Mouse (Mus musculus) MEL (cell line): ENCODE results near the gene Tcte2. TPM values are rescaled to one million over a fixed set of nuclear protein-coding genes. Genes with fewer than 3 reads are reported as not detected.
"Not testable (repeated sequence)": the region's sequence is repeated elsewhere in the genome, so short reads cannot be mapped to it uniquely, and the experiment has no call there.

Experiments used
- DNase-seq: peaks from one replicate; pipeline ENCODE4 v3.0.0; 2011; ENCODE audit warnings: low read depth, low spot score
- H3K27ac ChIP-seq: 2 replicates; pipeline ENCODE4 v1.5.1; 2012; ENCODE audit warnings: low read depth, mild to moderate bottlenecking, control low read depth, low read length, moderate library complexity; ENCODE audit not compliant: control insufficient read depth
- H3K27me3 ChIP-seq, 2 experiments: fragments of 150-350 bp in 1 of 2; sonication (generic) in 1 of 2; 2 replicates each; pipeline ENCODE4 v1.6.1; 2012; ENCODE audit warnings: low read length in 2 of 2, mild to moderate bottlenecking in 2 of 2, improper control_type of control experiment in 1 of 2, moderate library complexity in 1 of 2; ENCODE audit not compliant: insufficient read depth in 2 of 2, control insufficient read depth in 1 of 2
- H3K36me3 ChIP-seq, 2 experiments: 2 replicates each; pipeline ENCODE4 v1.6.1; 2012 to 2014; ENCODE audit warnings: low read length in 2 of 2, improper control_type of control experiment in 1 of 2, inconsistent platforms in 1 of 2, mild to moderate bottlenecking in 1 of 2; ENCODE audit not compliant: insufficient read depth in 2 of 2, control insufficient read depth in 1 of 2
- H3K4me1 ChIP-seq, 2 experiments: fragments of 150-350 bp in 1 of 2; sonication (generic) in 1 of 2; 2 replicates each; pipeline ENCODE4 v1.6.1; 2012; ENCODE audit warnings: low read length in 2 of 2, improper control_type of control experiment in 1 of 2, mild to moderate bottlenecking in 1 of 2; ENCODE audit not compliant: insufficient read depth in 2 of 2, control insufficient read depth in 1 of 2
- H3K4me3 ChIP-seq, 2 experiments: fragments of 150-350 bp in 1 of 2; sonication (generic) in 1 of 2; 2 replicates each; pipeline ENCODE4 v1.5.1; 2012; ENCODE audit warnings: low read depth in 2 of 2, low read length in 2 of 2, mild to moderate bottlenecking in 2 of 2, moderate library complexity in 2 of 2, control low read depth in 1 of 2, improper control_type of control experiment in 1 of 2; ENCODE audit not compliant: control insufficient read depth in 1 of 2, insufficient read depth in 1 of 2
- H3K79me2 ChIP-seq: 2 replicates; pipeline ENCODE4 v1.6.1; 2012; ENCODE audit warnings: mild to moderate bottlenecking, low read length, moderate library complexity; ENCODE audit not compliant: control insufficient read depth, poor library complexity, insufficient read depth
- H3K9ac ChIP-seq: 2 replicates; pipeline ENCODE4 v1.6.1; 2012; ENCODE audit warnings: low read depth, mild to moderate bottlenecking, control low read depth, low read length, moderate library complexity; ENCODE audit not compliant: control insufficient read depth, poor library complexity, severe bottlenecking
- H3K9me3 ChIP-seq: fragments of 150-350 bp; sonication (generic); replicated peaks from 2 replicates; pipeline ENCODE4 v1.6.1; 2012; ENCODE audit warnings: mild to moderate bottlenecking, low read length, improper control_type of control experiment, moderate library complexity; ENCODE audit not compliant: insufficient read depth
- CHD1 ChIP-seq: IDR thresholded peaks from 2 replicates; pipeline ENCODE4 v1.6.1; 2012; ENCODE audit warnings: low read depth, mild to moderate bottlenecking, inconsistent platforms, low read length, improper control_type of control experiment
- HCFC1 ChIP-seq: IDR thresholded peaks from 2 replicates; pipeline ENCODE4 v1.6.1; 2012; ENCODE audit warnings: low read depth, mild to moderate bottlenecking, inconsistent platforms, low read length, improper control_type of control experiment, moderate library complexity
- JUND ChIP-seq: IDR thresholded peaks from 2 replicates; pipeline ENCODE4 v1.6.1; 2011; ENCODE audit warnings: low read depth, mild to moderate bottlenecking, improper control_type of control experiment, low read length
- MAZ ChIP-seq: IDR thresholded peaks from 2 replicates; pipeline ENCODE4 v1.6.1; 2012; ENCODE audit warnings: low read depth, mild to moderate bottlenecking, inconsistent platforms, low read length, improper control_type of control experiment
- MEF2A ChIP-seq: IDR thresholded peaks from 2 replicates; pipeline ENCODE4 v1.6.1; 2014; ENCODE audit warnings: low read depth, mild to moderate bottlenecking, inconsistent platforms, low read length, improper control_type of control experiment; ENCODE audit not compliant: poor library complexity, insufficient replicate concordance, severe bottlenecking; ENCODE audit errors: extremely low read depth
- NELFE ChIP-seq: IDR thresholded peaks from 2 replicates; pipeline ENCODE4 v1.6.1; 2011; ENCODE audit warnings: low read depth, low read length, improper control_type of control experiment
- NRF1 ChIP-seq: IDR thresholded peaks from 2 replicates; pipeline ENCODE4 v1.6.1; 2014; ENCODE audit warnings: low read depth, mild to moderate bottlenecking, inconsistent platforms, low read length, improper control_type of control experiment, moderate library complexity; ENCODE audit not compliant: poor library complexity, insufficient read depth, severe bottlenecking
- POLR2A ChIP-seq, 2 experiments: IDR thresholded peaks; 2 replicates each; pipeline ENCODE4 v1.6.1; 2011 to 2012; ENCODE audit warnings: low read length in 2 of 2, mild to moderate bottlenecking in 2 of 2, control low read depth in 1 of 2, improper control_type of control experiment in 1 of 2, low read depth in 1 of 2, moderate library complexity in 1 of 2; ENCODE audit not compliant: control insufficient read depth in 1 of 2, insufficient read depth in 1 of 2, poor library complexity in 1 of 2
- POLR2AphosphoS5 ChIP-seq: IDR thresholded peaks from 2 replicates; pipeline ENCODE4 v1.6.1; 2012; ENCODE audit warnings: low read depth, borderline replicate concordance, mild to moderate bottlenecking, inconsistent platforms, low read length, moderate library complexity, mixed read lengths
- RAD21 ChIP-seq: IDR thresholded peaks from 2 replicates; pipeline ENCODE4 v1.6.1; 2011; ENCODE audit warnings: mild to moderate bottlenecking, low read depth, low read length, improper control_type of control experiment
- SIN3A ChIP-seq: IDR thresholded peaks from 2 replicates; pipeline ENCODE4 v1.6.1; 2012; ENCODE audit warnings: low read length, improper control_type of control experiment, inconsistent platforms
- TAL1 ChIP-seq: IDR thresholded peaks from 2 replicates; pipeline ENCODE4 v1.6.1; 2012; ENCODE audit warnings: mild to moderate bottlenecking, inconsistent platforms, low read length, moderate library complexity, mixed read lengths
- TCF12 ChIP-seq: IDR thresholded peaks from 2 replicates; pipeline ENCODE4 v1.6.1; 2014; ENCODE audit warnings: low read depth, mild to moderate bottlenecking, inconsistent platforms, low read length, improper control_type of control experiment, moderate library complexity
- USF1 ChIP-seq: IDR thresholded peaks from 2 replicates; pipeline ENCODE4 v1.6.1; 2014; ENCODE audit warnings: low read depth, mild to moderate bottlenecking, inconsistent platforms, low read length, improper control_type of control experiment, moderate library complexity
- ZKSCAN1 ChIP-seq: IDR thresholded peaks from 2 replicates; pipeline ENCODE4 v1.6.1; 2012; ENCODE audit warnings: low read depth, mild to moderate bottlenecking, inconsistent platforms, low read length, improper control_type of control experiment, moderate library complexity
- ZNF384 ChIP-seq: IDR thresholded peaks from 2 replicates; pipeline ENCODE4 v1.6.1; 2012; ENCODE audit warnings: low read depth, mild to moderate bottlenecking, inconsistent platforms, low read length, improper control_type of control experiment
- polyA plus RNA-seq, 2 experiments: library from polyadenylated mRNA; stranded (reverse) in 1 of 2; unstranded in 1 of 2; fragments of >175 nt in 1 of 2; fragments of >200 nt in 1 of 2; gene quantifications; 2 replicates each; pipeline versions ENCODE4 v1.2.1 to v1.2.4; 2012; ENCODE audit warnings: low replicate concordance in 2 of 2, low read depth in 1 of 2; ENCODE audit not compliant: insufficient read length in 2 of 2, insufficient read depth in 1 of 2, missing spikeins in 1 of 2
- total RNA-seq: library from RNA; depleted of rRNA; stranded (reverse); fragments of 300-350 nt; gene quantifications from 2 replicates; pipeline ENCODE4 v1.2.3, GENCODE M21; 2012

Tcte2 gene
- total and polyA plus RNA-seq, 3 experiments = not detected

GRCm38 (mm10) chr17:13677225-13678148 lies 84.1 kb downstream of the Tcte2 start:
- Histone ChIP-seq H3K4me1 (no peaks in the 10 kb centered on the region), H3K79me2 (no peaks in the 10 kb centered on the region), H3K4me3 (no peak overlapping the region), H3K9ac (no peak overlapping the region), H3K9me3 (no peaks in the 10 kb centered on the region), H3K27ac (no peak overlapping the region), H3K36me3 (no peaks in the 10 kb centered on the region), H3K27me3 (no peaks in the 10 kb centered on the region)
- TF ChIP-seq RAD21 (no peak), POLR2AphosphoS5 (no peak), ZNF384 (no peak), USF1 (no peak), MEF2A (no peak), JUND (no peak), CHD1 (no peak), NELFE (no peak), NRF1 (no peak), HCFC1 (no peak), MAZ (no peak), SIN3A (no peak)
- DNase-seq = no peak

- DNase-seq, H3K4me1 ChIP-seq, H3K27ac ChIP-seq, H3K79me2 ChIP-seq, H3K4me3 ChIP-seq, H3K27me3 ChIP-seq, H3K36me3 ChIP-seq, H3K9me3 ChIP-seq, H3K9ac ChIP-seq: not testable (repeated sequence)
Observed at GRCm38 (mm10) chr17:13676099-13676498, 85.5 kb downstream of the Tcte2 start.

GRCm38 (mm10) chr17:13675630-13676029 lies 86.0 kb downstream of the Tcte2 start:
- Histone ChIP-seq H3K27ac (no peak overlapping the region), H3K27me3 (no peaks in the 10 kb centered on the region), H3K36me3 (no peaks in the 10 kb centered on the region), H3K4me3 (no peak overlapping the region), H3K9me3 (no peaks in the 10 kb centered on the region), H3K79me2 (no peaks in the 10 kb centered on the region), H3K9ac (no peak overlapping the region), H3K4me1 (no peaks in the 10 kb centered on the region)
- DNase-seq = no peak
- TF ChIP-seq ZKSCAN1 = no peak
- TF ChIP-seq POLR2A (IDR thresholded peaks at IDR 0.05; ENCODE audit: control insufficient read depth in 1 of 2, insufficient read depth in 1 of 2, low read depth in 1 of 2, low read length in 2 of 2, poor library complexity in 1 of 2) = no peak
- TF ChIP-seq MEF2A = no peak
- no peak for TF ChIP-seq TAL1
- TF ChIP-seq CHD1 = no peak
- TF ChIP-seq TCF12 = no peak
